Mouse (Mus musculus) neural tube, embryonic 11.5 days (tissue): ENCODE measurements at regions not wholly inside any gene's neighbourhood (a gene's known extent, or its start where the extent isn't known, plus 50 kb on each side); places are given as distances from the start of the nearest gene placed in this dataset.
"Not testable (repeated sequence)": the region's sequence is repeated elsewhere in the genome, so short reads cannot be mapped to it uniquely, and the experiment has no call there.

Experiments used
- ATAC-seq: fragments of 200-750 bp; cut with Nextera tagmentation; 2 replicates; pipeline ENCODE4 v1.8.0; 2017; ENCODE audit warnings: moderate number of reproducible peaks, mild to moderate bottlenecking, moderate TSS enrichment, moderate library complexity; ENCODE audit not compliant: insufficient read depth, low FRiP score, low TSS enrichment
- DNase-seq: peaks from one replicate; pipeline ENCODE4 v3.0.0-alpha.2; 2015; ENCODE audit warnings: low spot score
- H3K27ac ChIP-seq: fragments of 300-500 bp; sonication (generic); 2 replicates; pipeline ENCODE4 v1.5.1; 2014; ENCODE audit warnings: low read depth, mild to moderate bottlenecking, low read length
- H3K27me3 ChIP-seq: fragments of 300-500 bp; sonication (generic); 2 replicates; pipeline ENCODE4 v1.6.1; 2014; ENCODE audit warnings: mild to moderate bottlenecking, low read length, mixed read lengths; ENCODE audit not compliant: control insufficient read depth, insufficient read depth
- H3K36me3 ChIP-seq: fragments of 300-500 bp; sonication (generic); 2 replicates; pipeline ENCODE4 v1.6.1; 2014; ENCODE audit warnings: mild to moderate bottlenecking, low read length, moderate library complexity, mixed read lengths; ENCODE audit not compliant: control insufficient read depth, insufficient read depth
- H3K4me1 ChIP-seq: fragments of 300-500 bp; sonication (generic); 2 replicates; pipeline ENCODE4 v1.6.1; 2014; ENCODE audit warnings: low read length, mixed read lengths; ENCODE audit not compliant: control insufficient read depth, insufficient read depth
- H3K4me2 ChIP-seq: fragments of 300-500 bp; sonication (generic); 2 replicates; pipeline ENCODE4 v1.6.1; 2014; ENCODE audit warnings: low read depth, mild to moderate bottlenecking, moderate library complexity
- H3K4me3 ChIP-seq: fragments of 300-500 bp; sonication (generic); 2 replicates; pipeline ENCODE4 v1.5.1; 2014; ENCODE audit warnings: low read depth, low read length
- H3K9ac ChIP-seq: fragments of 300-500 bp; sonication (generic); 2 replicates; pipeline ENCODE4 v1.6.1; 2014; ENCODE audit warnings: mild to moderate bottlenecking, low read length
- H3K9me3 ChIP-seq: fragments of 300-500 bp; sonication (generic); 2 replicates; pipeline ENCODE4 v1.6.1; 2016; ENCODE audit warnings: low read length; ENCODE audit not compliant: control insufficient read depth
- WGBS: fragments of 180-500 bp; shearing (Covaris S2); extraction: QIAGEN DNeasy Blood & Tissue Kit; methylation state at CpG from one replicate; pipeline ENCODE4 v1.1.7; 2014; 5-methylcytosine and 5-hydroxymethylcytosine counted together

DNA sequence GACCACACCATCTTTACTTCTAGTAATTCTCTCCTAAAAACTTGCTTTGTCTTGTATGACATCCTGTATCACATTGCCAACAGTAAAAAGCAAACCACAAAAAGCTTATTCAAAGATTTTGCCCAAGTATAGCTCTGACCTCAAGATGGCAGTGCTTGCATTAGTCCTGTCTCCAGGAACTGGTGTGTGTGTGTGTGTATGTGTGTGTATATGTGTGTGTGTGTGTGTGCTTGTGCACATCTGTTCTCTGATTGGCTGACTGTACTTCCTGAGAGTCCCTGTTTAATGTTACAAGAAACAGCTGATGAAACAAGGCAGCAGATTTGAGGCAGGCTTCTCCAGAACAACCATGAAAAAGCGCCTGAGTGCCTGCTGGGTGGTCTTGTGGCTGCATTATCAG lies 735.0 kb downstream of the Dad1 start:
- not testable (repeated sequence) for H3K4me3 ChIP-seq, H3K4me2 ChIP-seq, ATAC-seq, H3K4me1 ChIP-seq, DNase-seq, H3K27me3 ChIP-seq, H3K9me3 ChIP-seq, H3K36me3 ChIP-seq, H3K9ac ChIP-seq, H3K27ac ChIP-seq
- no CpG with 5 or more reads among the region's 1 CpGs for WGBS

DNA sequence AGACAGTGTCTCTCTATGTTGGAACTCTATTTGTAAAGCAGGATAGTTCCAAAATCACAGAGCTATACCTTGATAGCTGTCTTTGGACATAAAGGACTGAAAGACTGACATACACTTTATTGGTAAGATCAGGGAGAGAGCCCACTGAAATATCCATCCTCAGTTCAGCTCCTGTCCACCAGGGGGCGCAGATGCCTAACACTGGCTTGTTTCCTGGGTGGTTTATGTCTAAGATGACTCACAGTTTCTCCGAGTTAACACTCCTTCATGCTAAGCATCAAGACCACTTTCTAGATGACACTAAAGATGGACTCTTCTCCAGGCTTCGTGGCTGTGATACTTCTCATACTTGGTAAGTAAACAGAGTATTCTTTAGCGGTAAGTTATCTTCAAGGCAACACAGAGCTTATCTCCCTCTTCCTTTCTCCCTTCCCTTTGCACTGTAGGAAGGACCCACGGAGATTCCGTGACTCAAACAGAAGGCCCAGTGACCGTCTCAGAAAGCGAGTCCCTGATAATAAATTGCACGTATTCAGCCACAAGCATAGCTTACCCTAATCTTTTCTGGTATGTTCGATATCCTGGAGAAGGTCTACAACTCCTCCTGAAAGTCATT lies 737.2 kb downstream of the Dad1 start:
- ATAC-seq, H3K27me3 ChIP-seq, H3K4me3 ChIP-seq, H3K9ac ChIP-seq, H3K36me3 ChIP-seq, DNase-seq, H3K9me3 ChIP-seq, H3K4me1 ChIP-seq, H3K27ac ChIP-seq, H3K4me2 ChIP-seq: not testable (repeated sequence)
- no CpG with 5 or more reads among the region's 10 CpGs for WGBS

DNA sequence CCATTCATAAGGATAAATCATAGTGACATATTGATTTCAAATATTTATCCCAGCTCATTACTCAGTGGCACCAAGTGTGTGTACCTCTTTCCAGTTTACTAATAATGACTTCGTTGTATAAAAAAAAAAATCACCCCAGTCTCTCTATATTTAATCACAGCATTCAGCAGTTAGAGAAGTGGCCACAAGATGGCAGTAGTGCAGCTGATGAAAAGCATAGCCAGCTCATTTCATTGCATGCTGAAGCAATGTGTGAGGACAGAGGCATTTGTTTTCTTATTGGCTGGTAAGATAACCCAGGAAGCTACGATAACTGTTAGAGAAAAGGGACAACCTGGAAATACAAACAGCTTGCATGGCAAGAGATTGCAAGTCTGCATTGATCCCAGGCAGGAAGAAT lies 748.5 kb downstream of the Dad1 start:
- WGBS = 60% methylated on average over 1 of the region's 2 CpGs
- H3K9me3 ChIP-seq, H3K27me3 ChIP-seq, H3K27ac ChIP-seq, H3K4me2 ChIP-seq, H3K4me3 ChIP-seq, H3K36me3 ChIP-seq, H3K4me1 ChIP-seq, H3K9ac ChIP-seq, ATAC-seq: not testable (repeated sequence)
- DNase-seq = peak; percentile 14

DNA sequence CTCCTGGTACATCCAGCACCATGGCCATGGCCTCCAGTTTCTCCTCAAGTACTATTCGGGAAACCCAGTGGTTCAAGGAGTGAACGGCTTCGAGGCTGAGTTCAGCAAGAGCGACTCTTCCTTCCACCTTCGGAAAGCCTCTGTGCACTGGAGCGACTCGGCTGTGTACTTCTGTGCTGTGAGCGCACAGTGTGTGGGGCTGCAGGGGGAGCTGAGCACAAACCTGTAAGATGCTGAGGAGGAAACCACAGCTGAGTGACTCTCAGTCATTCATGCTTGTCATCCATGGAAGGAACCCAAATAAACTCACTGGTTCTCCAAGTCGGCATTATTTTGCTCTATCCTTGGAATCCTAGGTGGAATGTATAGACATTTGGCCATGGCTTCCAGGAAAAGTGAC lies 765.5 kb downstream of the Dad1 start:
- not testable (repeated sequence) for H3K4me1 ChIP-seq, H3K4me3 ChIP-seq, H3K36me3 ChIP-seq, ATAC-seq, H3K27ac ChIP-seq, H3K4me2 ChIP-seq, H3K9ac ChIP-seq, H3K9me3 ChIP-seq, H3K27me3 ChIP-seq, DNase-seq
- 65% methylated on average over 5 of the region's 9 CpGs for WGBS

DNA sequence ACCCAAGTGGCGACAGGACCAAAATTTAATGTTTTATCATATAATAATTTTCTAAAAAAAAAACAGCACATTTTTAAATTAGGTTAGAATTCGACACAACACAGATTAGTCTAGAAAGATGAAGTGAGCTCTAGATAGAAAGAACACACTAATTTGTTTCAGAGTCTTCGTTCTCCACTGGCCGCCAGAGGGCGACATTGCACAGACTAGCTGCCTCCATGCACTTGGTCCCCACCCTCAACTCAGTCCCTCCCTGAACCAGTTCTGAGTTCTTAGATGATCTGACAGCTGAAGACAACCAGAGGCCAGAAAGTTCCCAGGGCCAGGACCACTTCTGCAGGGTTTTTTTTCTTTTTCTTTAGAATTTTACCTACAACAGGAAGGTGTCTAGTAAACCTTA lies 766.3 kb downstream of the Dad1 start:
- not testable (repeated sequence) for H3K27me3 ChIP-seq, H3K9me3 ChIP-seq, ATAC-seq, H3K4me1 ChIP-seq, H3K27ac ChIP-seq, H3K4me3 ChIP-seq, H3K4me2 ChIP-seq, H3K9ac ChIP-seq, DNase-seq, H3K36me3 ChIP-seq
- WGBS = 51% methylated on average over 2 of the region's 5 CpGs

DNA sequence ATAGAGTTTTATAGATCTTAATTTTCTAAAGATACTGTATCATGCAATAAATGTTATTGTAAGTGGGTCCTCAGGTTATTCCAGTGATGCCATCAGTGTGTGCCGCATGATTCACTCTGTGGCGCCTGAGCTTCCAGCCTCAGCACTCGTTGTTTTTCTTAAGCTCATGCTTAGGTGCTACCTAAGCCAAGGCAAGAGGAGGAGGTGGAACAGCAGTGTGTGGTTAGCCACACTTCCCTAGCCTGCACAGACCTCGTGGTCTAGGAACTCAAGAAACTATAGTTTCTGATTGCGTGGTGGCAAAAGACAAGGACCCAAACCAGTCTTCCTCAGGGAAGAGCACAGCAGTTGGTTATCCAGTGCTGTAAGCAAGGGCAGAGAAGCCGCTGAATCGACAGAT lies 779.7 kb downstream of the Dad1 start:
- not testable (repeated sequence) for H3K36me3 ChIP-seq, DNase-seq, H3K27me3 ChIP-seq, H3K4me2 ChIP-seq, H3K27ac ChIP-seq, H3K9me3 ChIP-seq, H3K4me3 ChIP-seq, ATAC-seq, H3K9ac ChIP-seq, H3K4me1 ChIP-seq
- WGBS = 93% methylated on average over 7 of the region's 7 CpGs

DNA sequence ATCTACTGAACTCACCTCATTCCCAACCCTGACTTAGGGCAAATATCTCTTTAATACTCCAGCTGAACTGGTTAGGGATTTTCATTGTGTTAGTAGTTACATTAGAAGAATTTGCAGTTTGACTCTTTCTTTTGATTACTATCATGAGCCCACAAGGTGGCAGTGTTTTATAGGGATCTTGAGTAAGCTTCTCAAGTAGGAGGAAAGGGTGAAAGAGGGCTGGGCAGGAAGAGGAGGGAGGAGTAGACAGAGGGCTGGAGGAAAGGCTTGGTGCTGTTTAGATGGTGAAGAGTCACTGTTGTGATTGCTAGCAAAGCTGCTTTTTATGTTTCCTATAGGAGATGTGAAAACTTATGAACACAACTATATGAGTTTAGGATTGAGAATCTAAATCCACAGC lies 793.1 kb downstream of the Dad1 start:
- not testable (repeated sequence) for ATAC-seq

DNA sequence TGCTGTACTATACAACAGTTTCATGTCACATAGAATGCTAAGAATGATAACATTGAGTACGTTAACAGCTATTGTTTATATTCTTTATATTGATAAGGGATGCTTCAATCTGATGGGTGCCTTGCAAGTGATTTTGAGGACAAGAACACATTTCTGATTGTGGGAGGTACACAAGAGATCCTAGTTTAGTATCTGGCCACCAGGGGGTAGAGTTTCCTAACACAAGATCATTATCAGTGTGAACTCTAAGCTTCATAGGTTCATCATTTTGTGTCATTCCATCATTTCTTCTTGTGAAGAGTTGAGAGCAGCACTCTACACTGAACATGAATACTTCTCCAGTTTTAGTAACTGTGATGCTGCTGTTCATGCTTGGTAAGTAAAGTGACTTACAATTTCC lies 799.9 kb downstream of the Dad1 start:
- H3K36me3 ChIP-seq = no peaks in the 10 kb centered on the region
- no peak overlapping the region for H3K27ac ChIP-seq
- 95% methylated on average over 1 of the region's 1 CpGs for WGBS

More for the DNA sequence above, 793.1 kb downstream of the Dad1 start:
- H3K4me3 ChIP-seq, H3K9me3 ChIP-seq, H3K27ac ChIP-seq, H3K27me3 ChIP-seq, H3K9ac ChIP-seq, H3K4me1 ChIP-seq, H3K36me3 ChIP-seq, H3K4me2 ChIP-seq, DNase-seq: not testable (repeated sequence)

DNA sequence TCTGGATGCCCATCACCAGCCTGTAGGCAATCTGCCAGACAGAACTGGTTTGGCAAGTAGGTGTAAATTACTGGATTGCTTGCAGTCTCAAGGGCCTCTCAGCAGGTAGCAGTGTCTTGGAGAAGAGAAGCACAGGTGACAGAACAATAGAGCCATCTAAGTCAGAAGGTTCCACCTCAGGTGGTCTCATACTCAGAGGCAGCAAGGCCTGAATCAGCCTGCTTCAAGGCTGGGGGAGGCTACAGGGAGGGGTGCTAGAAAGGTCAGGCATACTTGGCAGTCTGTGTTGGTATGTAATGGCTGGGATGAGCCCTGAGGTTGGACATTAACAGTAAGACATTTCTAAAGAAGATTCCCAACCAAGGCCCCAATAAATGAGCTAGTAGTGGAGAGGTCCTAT lies 814.3 kb downstream of the Dad1 start:
- H3K4me1 ChIP-seq, H3K9me3 ChIP-seq, H3K9ac ChIP-seq, DNase-seq, H3K4me3 ChIP-seq, H3K4me2 ChIP-seq, H3K27ac ChIP-seq, H3K27me3 ChIP-seq, ATAC-seq, H3K36me3 ChIP-seq: not testable (repeated sequence)

More for the DNA sequence above, 799.9 kb downstream of the Dad1 start:
- Histone ChIP-seq H3K9me3 (no peaks in the 10 kb centered on the region), H3K9ac (no peak overlapping the region), H3K27me3 (no peaks in the 10 kb centered on the region), H3K4me2 (no peak overlapping the region), H3K4me3 (no peak overlapping the region), H3K4me1 (no peaks in the 10 kb centered on the region)
- DNase-seq (no peak), ATAC-seq (no peak)
